Mouse (Mus musculus) neural tube, embryonic 14.5 days (tissue): ENCODE results near the gene Fkbp5. TPM values are rescaled to one million over a fixed set of nuclear protein-coding genes. Genes with fewer than 3 reads are reported as not detected.
"Not testable (repeated sequence)": the region's sequence is repeated elsewhere in the genome, so short reads cannot be mapped to it uniquely, and the experiment has no call there.

ENCODE experiments used
- ATAC-seq: fragments of 200-750 bp; cut with Nextera tagmentation; 2 replicates; pipeline ENCODE4 v1.8.0; 2017; ENCODE audit warnings: low read depth, mild to moderate bottlenecking, moderate TSS enrichment, moderate library complexity
- H3K27ac ChIP-seq: fragments of 300-500 bp; sonication (generic); 2 replicates; pipeline ENCODE4 v1.5.1; 2014; ENCODE audit warnings: low read depth, mild to moderate bottlenecking, control low read depth, low read length, moderate library complexity, mixed read lengths
- H3K27me3 ChIP-seq: fragments of 300-500 bp; sonication (generic); 2 replicates; pipeline ENCODE4 v1.6.1; 2014; ENCODE audit warnings: low read length; ENCODE audit not compliant: control insufficient read depth, insufficient read depth
- H3K36me3 ChIP-seq: fragments of 300-500 bp; sonication (generic); 2 replicates; pipeline ENCODE4 v1.6.1; 2014; ENCODE audit warnings: low read length, mixed read lengths; ENCODE audit not compliant: control insufficient read depth, insufficient read depth
- H3K4me1 ChIP-seq: fragments of 300-500 bp; sonication (generic); 2 replicates; pipeline ENCODE4 v1.6.1; 2014; ENCODE audit warnings: low read length; ENCODE audit not compliant: control insufficient read depth, insufficient read depth
- H3K4me2 ChIP-seq: fragments of 300-500 bp; sonication (generic); 2 replicates; pipeline ENCODE4 v1.6.1; 2014; ENCODE audit warnings: mild to moderate bottlenecking, low read depth, low read length, control low read depth
- H3K4me3 ChIP-seq: fragments of 300-500 bp; sonication (generic); 2 replicates; pipeline ENCODE4 v1.5.1; 2014; ENCODE audit warnings: low read depth, low read length, control low read depth, mixed read lengths
- H3K9ac ChIP-seq: fragments of 300-500 bp; sonication (generic); replicated peaks from 2 replicates; pipeline ENCODE4 v1.6.1; 2014; ENCODE audit warnings: low read depth, mild to moderate bottlenecking, control low read depth, low read length, mixed read lengths
- H3K9me3 ChIP-seq: fragments of 300-500 bp; sonication (generic); 2 replicates; pipeline ENCODE4 v1.6.1; 2016; ENCODE audit warnings: low read length; ENCODE audit not compliant: control insufficient read depth
- whole genome bisulfite sequencing: fragments of 180-500 bp; shearing (Covaris S2); extraction: QIAGEN DNeasy Blood & Tissue Kit; methylation state at CpG from one replicate; pipeline ENCODE4 v1.1.7; 2014; 5-methylcytosine and 5-hydroxymethylcytosine counted together
- polyA plus RNA-seq: library from polyadenylated mRNA; unstranded; fragments of >200 nt; fragmentation: Nextera tagmentation; extraction: Ambion mirVana; gene quantifications from 2 replicates; pipeline ENCODE4 v1.2.1, GENCODE M21; 2014

Fkbp5 gene
- polyA plus RNA-seq: 9.9 and 11.1 TPM in 2 replicates

DNA sequence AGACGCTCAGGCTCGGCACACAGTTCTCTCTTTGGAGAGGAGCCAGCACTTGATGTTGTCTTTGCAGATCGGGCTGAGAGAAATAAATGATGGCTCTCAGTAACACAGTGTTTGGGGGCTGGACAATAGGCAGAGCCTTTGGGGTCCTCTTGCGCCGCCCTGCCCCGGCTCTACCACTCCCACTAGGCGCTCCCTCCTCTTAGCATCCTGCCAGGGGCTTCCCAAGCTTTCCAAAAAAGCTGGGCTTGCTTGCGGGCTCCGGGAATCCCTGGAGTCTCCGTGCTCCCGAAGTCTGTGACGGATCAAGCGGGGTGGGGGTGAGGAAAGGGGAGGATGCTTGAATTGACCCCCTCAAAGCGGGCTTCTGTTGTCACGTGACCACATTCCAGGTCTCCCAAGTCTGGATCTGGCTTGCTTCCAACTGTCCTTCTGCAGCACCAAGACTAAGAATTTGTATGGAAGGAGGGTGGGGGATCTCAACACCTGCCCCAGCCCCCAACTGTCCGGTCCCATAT is at the start of gene Fkbp5:
Gene Fkbp5 (minus strand): TSS at position 87 of the 515 bp plus-strand sequence.
- peak within 1 kb of the TSS; percentile 44 for H3K27ac ChIP-seq
- 2% methylated on average over 16 of the region's 16 CpGs for WGBS
- H3K4me3 ChIP-seq: peak within 1 kb of the TSS; percentile 46
- no peaks in the 10 kb centered on the region for H3K36me3 ChIP-seq
- H3K4me2 ChIP-seq: peak within 1 kb of the TSS; percentile 95
- no peaks in the 10 kb centered on the region for H3K27me3 ChIP-seq
- 0 out of 2 replicates have a peak, but pooled peaks cover 7% of the 10 kb centered on the region for H3K4me1 ChIP-seq
- H3K9me3 ChIP-seq: no peaks in the 10 kb centered on the region
- peak; percentile 33; the same call in 1 of the 2 replicates for ATAC-seq
- H3K9ac ChIP-seq: peak within 1 kb of the TSS; percentile 63

DNA sequence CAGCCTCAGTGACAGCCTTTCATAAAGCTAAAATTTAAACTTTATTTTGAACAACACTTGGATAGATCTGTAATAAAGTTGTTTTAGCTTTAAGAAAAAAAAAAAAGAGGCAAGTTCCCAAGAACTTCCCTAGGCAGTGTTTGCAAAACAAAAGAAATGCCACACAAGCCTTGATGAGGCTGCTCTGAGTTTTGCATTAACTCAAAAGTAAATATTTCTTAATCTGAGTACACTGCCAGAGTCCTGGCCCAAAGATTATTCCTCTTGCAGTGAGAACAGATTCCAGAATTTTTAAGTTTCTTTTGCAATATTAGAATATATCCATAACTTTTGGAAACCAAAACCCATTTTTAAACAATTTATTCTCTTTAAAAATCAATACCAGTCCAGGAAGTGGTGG is 47.9 kb upstream of the Fkbp5 start:
- Histone ChIP-seq H3K9me3 (no peaks in the 10 kb centered on the region), H3K9ac (no peak overlapping the region), H3K4me3 (no peak overlapping the region), H3K27ac (no peak overlapping the region), H3K4me1 (no peaks in the 10 kb centered on the region), H3K36me3 (no peaks in the 10 kb centered on the region), H3K4me2 (no peak overlapping the region), H3K27me3 (no peaks in the 10 kb centered on the region)
- ATAC-seq: no peak

DNA sequence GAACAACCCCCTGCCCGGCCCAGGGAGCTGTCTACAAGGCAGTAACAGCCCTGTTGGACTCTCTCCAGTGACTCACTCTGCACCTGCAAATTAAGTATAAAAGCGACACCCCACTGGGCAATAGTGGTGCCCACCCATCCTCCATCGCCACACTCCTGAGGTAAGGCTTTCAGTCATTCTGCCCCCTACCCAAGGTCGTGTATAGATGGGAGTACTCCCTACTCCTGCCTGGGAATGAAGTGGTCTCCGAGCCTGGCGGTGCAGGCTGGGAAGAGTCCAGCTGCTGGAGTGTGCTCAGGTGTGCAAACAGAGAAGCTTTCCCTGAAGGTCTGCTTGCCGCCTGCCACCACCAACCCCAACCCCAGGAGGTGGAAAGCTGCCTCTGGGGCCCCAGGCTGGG is 44.3 kb upstream of the Fkbp5 start:
- H3K4me1 ChIP-seq: no peaks in the 10 kb centered on the region
- 68% methylated on average over 7 of the region's 7 CpGs for WGBS
- ATAC-seq: no peak

DNA sequence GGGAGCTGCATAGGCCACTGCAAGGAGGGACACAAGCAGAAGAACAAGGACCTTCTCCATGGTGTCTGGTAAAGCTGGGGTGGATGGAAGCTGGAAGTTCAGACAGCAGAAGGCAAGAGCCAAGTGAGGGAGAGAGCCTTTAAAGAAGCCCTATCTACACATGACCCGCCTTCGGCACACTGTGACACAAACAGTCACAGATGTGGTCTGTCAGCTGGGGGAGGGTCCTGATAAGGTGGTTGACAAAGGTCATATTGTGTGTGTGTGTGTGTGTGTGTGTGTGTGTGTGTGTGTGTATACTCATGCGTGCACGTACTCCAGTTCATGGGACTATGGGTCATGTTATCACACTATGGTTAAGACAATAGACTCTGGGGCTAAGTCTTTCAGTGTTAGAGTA is 43.3 kb upstream of the Fkbp5 start, which contains the start of gene Clps:
Gene Clps (minus strand): TSS at position 169 of the 400 bp plus-strand sequence.
- no peaks in the 10 kb centered on the region for H3K4me1 ChIP-seq
- H3K36me3 ChIP-seq: no peaks in the 10 kb centered on the region
- H3K27ac ChIP-seq: no peak within 1 kb of the TSS
- no peak within 1 kb of the TSS for H3K4me2 ChIP-seq
- 95% methylated on average over 4 of the region's 4 CpGs for WGBS
- H3K27me3 ChIP-seq: no peaks in the 10 kb centered on the region
- no peak within 1 kb of the TSS for H3K9ac ChIP-seq
- H3K9me3 ChIP-seq: no peaks in the 10 kb centered on the region
- H3K4me3 ChIP-seq: no peak within 1 kb of the TSS
- no peak for ATAC-seq

More for the DNA sequence above, 44.3 kb upstream of the Fkbp5 start:
- H3K9me3 ChIP-seq: no peaks in the 10 kb centered on the region
- no peak overlapping the region for H3K9ac ChIP-seq
- no peak overlapping the region for H3K4me2 ChIP-seq
- no peaks in the 10 kb centered on the region for H3K36me3 ChIP-seq
- no peaks in the 10 kb centered on the region for H3K27me3 ChIP-seq
- H3K27ac ChIP-seq: no peak overlapping the region
- no peak overlapping the region for H3K4me3 ChIP-seq

DNA sequence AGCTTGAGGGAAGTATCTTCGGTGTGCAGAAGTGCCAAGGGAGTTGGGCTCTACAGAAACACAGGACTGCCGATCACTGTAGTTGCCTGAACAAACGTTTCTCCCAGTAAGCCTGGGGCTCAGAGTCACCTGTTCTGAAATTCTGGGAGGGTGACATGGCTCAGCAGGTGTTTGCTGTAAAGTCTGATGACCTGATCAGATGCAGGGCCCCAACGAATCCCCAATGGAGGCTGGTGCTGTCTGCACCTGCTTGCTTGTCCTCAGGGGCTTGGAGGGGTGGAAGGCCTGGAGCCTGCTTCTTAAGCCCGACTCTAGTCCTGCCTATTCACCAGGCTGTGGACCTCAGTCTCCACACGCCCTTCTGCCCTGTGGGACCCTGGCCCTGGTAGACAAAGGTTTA is 40.4 kb upstream of the Fkbp5 start:
- Histone ChIP-seq H3K4me2 (no peak overlapping the region), H3K9me3 (no peaks in the 10 kb centered on the region), H3K4me3 (no peak overlapping the region), H3K4me1 (no peaks in the 10 kb centered on the region), H3K36me3 (no peaks in the 10 kb centered on the region), H3K9ac (no peak overlapping the region), H3K27me3 (no peaks in the 10 kb centered on the region), H3K27ac (no peak overlapping the region)
- WGBS: 76% methylated on average over 6 of the region's 6 CpGs
- ATAC-seq: no peak

DNA sequence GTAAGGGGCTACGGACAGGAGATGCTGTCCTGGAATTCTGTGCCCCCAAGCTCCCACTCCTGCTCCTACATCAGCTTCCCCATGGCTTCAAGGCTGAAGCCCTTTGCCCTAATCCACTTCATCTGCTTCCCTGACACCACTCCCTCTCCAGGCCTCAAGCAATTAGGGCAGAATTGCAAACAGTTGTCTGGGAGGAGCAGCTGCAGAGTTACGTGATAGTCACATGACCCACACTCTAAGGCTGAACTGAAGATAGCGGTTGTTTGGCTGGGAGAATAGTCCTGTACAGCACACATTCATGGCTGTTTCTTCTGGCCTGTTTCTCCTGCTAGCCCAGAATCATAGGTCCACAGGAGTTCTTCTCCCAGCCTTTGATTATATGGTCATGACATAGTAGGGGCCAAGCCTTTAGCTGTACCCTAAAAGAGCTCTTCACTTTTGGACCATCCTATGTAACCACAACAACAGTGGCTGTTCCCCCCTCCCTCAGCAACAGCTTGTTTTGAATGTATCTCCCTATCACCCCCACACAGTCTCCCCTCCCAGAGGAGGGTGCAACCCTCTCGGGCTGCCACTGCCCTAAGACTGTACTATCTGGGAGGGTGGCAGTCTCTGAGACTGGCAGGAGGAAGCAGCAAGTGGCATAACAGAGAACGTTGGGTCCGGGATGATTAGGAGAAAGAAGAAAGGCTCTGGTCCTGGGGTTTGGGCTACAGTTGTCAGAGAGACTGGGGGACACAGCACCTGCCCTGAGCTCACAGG is 39.5 kb upstream of the Fkbp5 start:
- 58% methylated on average over 6 of the region's 6 CpGs for WGBS
- no peaks in the 10 kb centered on the region for H3K27me3 ChIP-seq
- no peak for ATAC-seq

DNA sequence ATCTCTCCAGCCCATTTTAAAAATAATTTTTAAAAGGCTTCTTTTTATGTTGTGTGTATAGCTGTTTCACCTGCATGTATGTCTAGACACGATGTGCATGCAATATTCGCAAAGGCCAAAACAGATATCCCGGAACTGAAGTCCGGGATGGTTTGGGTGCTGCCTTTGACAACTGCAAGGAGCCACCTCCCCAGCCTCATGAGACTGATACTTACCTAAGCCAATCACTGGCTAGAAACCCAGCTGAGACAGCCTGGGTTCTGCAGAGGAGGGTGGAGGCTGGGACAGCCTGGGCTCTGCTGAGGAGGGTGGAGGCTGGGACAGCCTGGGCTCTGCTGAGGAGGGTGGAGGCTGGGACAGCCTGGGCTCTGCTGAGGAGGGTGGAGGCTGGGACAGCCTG is 36.7 kb upstream of the Fkbp5 start:
- not testable (repeated sequence) for H3K4me1 ChIP-seq, H3K27ac ChIP-seq, H3K4me2 ChIP-seq, H3K9me3 ChIP-seq, H3K27me3 ChIP-seq, H3K4me3 ChIP-seq, H3K9ac ChIP-seq, H3K36me3 ChIP-seq, ATAC-seq
- 94% methylated on average over 4 of the region's 4 CpGs for WGBS

More for the DNA sequence above, 39.5 kb upstream of the Fkbp5 start:
- Histone ChIP-seq H3K4me1 (no peaks in the 10 kb centered on the region), H3K27ac (no peak overlapping the region), H3K4me3 (no peak overlapping the region), H3K9me3 (no peaks in the 10 kb centered on the region), H3K4me2 (no peak overlapping the region), H3K9ac (no peak overlapping the region), H3K36me3 (no peaks in the 10 kb centered on the region)

DNA sequence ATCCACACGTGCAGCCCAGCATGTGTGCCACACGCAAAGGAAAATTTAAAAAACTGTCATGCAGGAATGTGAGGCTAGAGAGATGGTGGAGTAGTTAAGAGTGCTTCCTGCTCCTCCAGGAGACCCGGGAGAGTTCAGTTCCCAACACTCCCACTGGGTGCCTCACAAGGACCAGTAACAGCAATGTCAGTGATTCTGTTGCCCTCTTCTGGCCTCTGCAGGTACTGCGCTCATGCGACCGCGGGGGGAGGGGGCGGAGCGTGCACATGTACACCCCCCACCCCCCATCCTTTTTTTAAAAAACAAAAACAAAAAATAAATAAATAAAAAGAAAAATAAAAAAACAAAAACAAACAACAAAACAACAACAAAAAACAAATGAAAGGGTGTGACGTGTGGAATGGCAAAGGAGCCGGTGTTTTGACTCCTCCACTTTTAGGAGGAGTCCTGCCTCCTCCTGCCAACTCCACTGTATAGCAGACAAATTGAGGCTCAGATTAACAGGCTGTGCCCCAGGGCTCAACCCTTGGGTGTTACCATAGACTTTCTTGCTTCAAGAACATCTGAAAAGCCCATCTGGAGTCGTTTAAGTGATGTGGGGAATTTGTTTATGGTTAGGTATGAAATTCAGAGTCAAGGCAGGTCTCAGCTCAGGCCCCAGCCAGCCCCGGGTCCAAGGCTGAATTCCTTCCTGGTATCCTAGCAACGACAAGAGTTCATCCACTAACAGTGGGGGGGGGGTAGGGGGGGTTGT is 35.9 kb upstream of the Fkbp5 start:
- Histone ChIP-seq H3K4me2 (no peak overlapping the region), H3K4me3 (no peak overlapping the region), H3K27ac (no peak overlapping the region), H3K4me1 (no peaks in the 10 kb centered on the region), H3K9me3 (no peaks in the 10 kb centered on the region), H3K36me3 (no peaks in the 10 kb centered on the region), H3K27me3 (no peaks in the 10 kb centered on the region), H3K9ac (no peak overlapping the region)
- ATAC-seq: no peak
- 5% methylated on average over 14 of the region's 14 CpGs for WGBS

DNA sequence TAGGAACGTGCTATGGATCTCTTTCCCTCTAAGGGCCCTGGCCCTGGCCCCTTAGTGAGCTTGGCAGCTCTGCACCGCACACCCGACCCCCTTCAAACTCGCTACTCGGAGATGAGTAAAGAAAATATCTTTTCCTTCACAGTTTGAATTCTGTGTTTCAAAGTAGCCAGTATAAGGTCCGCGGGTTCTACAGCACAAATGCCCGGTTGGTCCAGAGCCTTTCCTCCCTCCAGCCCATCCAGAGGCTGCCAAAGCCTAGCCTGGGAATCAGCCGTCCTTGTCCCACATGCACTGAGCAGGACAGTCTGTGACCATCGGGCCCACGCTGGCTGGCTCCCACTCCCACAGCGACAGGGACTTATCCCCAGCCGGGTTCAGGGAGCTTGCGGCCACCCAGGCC is 31.8 kb upstream of the Fkbp5 start, which contains the start of gene Clpsl2:
Gene Clpsl2 (plus strand): TSS at position 301 of the 400 bp plus-strand sequence.
- WGBS: 83% methylated on average over 14 of the region's 14 CpGs
- no peaks in the 10 kb centered on the region for H3K9me3 ChIP-seq
- H3K36me3 ChIP-seq: no peaks in the 10 kb centered on the region
- H3K4me1 ChIP-seq: no peaks in the 10 kb centered on the region
- H3K27ac ChIP-seq: no peak within 1 kb of the TSS
- H3K4me3 ChIP-seq: no peak within 1 kb of the TSS
- ATAC-seq: no peak
- H3K9ac ChIP-seq: no peak within 1 kb of the TSS
- H3K27me3 ChIP-seq: no peaks in the 10 kb centered on the region
- no peak within 1 kb of the TSS for H3K4me2 ChIP-seq
